Comparison of ENCODE assay signal across 25 mouse cellular contexts in genomic region chr12:86517721-86518120, GRCm38 (mm10).
DNase-seq lines count a peak whose midpoint lies in the region; ATAC-seq and TF ChIP-seq lines count a peak whose summit lies in the region.
"Had no signal": no experiment of that assay in that cellular context is flagged by ENCODE, and none has a peak within 500 bp of the region (broad histone marks: within the 10 kb centered on the region; RNA-seq: fewer than 3 reads in every experiment).

No protein-coding gene starts in this region.

- no peaks in the 10 kb centered on the region for H3K9me3 ChIP-seq in hindbrain, postnatal 0 days (ENCODE audit: low read length)
- H3K9me3 ChIP-seq in hindbrain, embryonic 14.5 days (ENCODE audit: control insufficient read depth, low read length), result no peaks in the 10 kb centered on the region
- H3K9me3 ChIP-seq in forebrain, embryonic 11.5 days (ENCODE audit: control insufficient read depth, low read length), result no peaks in the 10 kb centered on the region
- H3K9me3 ChIP-seq: G1E; midbrain, embryonic 15.5 days had no signal

- no peak overlapping the region for H3K4me3 ChIP-seq in hindbrain, postnatal 0 days (ENCODE audit: low read length)
- H3K4me3 ChIP-seq in hindbrain, embryonic 14.5 days (replicated peaks; ENCODE audit: low read length), result no peak overlapping the region
- H3K4me3 ChIP-seq in forebrain, embryonic 11.5 days (ENCODE audit: low read depth, low read length), result no peak overlapping the region
- H3K4me3 ChIP-seq: heart, embryonic 13.5 days; midbrain, embryonic 15.5 days had no signal

- no peak overlapping the region for H3K4me2 ChIP-seq in hindbrain, postnatal 0 days (ENCODE audit: low read depth, low read length)
- H3K4me2 ChIP-seq in hindbrain, embryonic 14.5 days (replicated peaks), result no peak overlapping the region
- H3K4me2 ChIP-seq in forebrain, embryonic 11.5 days (ENCODE audit: low read depth, low read length, severe bottlenecking), result no peak overlapping the region
- H3K4me2 ChIP-seq: heart, embryonic 13.5 days; midbrain, embryonic 15.5 days had no signal

- 43% methylated on average over 6 of the region's 6 CpGs for WGBS in hindbrain, postnatal 0 days
- WGBS in hindbrain, embryonic 14.5 days, result 28% methylated on average over 6 of the region's 6 CpGs
- WGBS in forebrain, embryonic 11.5 days, result 55% methylated on average over 6 of the region's 6 CpGs

- no peak overlapping the region for H3K9ac ChIP-seq in hindbrain, postnatal 0 days (replicated peaks; ENCODE audit: low read length)
- H3K9ac ChIP-seq in hindbrain, embryonic 14.5 days, result no peak overlapping the region
- no peak overlapping the region for H3K9ac ChIP-seq in forebrain, embryonic 11.5 days (ENCODE audit: low read length)
- H3K9ac ChIP-seq: heart, embryonic 13.5 days; liver, embryonic 14.5 days; midbrain, embryonic 15.5 days had no signal

- intact Hi-C loops in gastrocnemius, postnatal 36 days (cut with DNase I), result no loop called here

- peak; percentile 44 for DNase-seq in gastrocnemius, adult 18-20 months (ENCODE audit: low spot score)
- DNase-seq in gastrocnemius, postnatal 36 days, result no peak
- peak; percentile 38 for DNase-seq in hindbrain, postnatal 0 days (ENCODE audit: low spot score)
- no peak for DNase-seq in hindbrain, embryonic 14.5 days (ENCODE audit: low spot score)
- DNase-seq in NIH3T3 (ENCODE audit: low read depth), result peak; percentile 18
- DNase-seq in retina, postnatal 1 day, result peak; percentile 37
- no peak for DNase-seq in forebrain, embryonic 11.5 days (ENCODE audit: low spot score)
- no peak for DNase-seq in adrenal gland, postnatal 4 days (ENCODE audit: low spot score in 2 of 2)
- DNase-seq: adrenal gland, postnatal 25 days; B cell, adult 2 months; cerebellum, adult 2 months; kidney, adult 8-10 months; layer of hippocampus, postnatal 36 days; liver; lung, adult 2 months; lung, postnatal 10 days; thymus, postnatal 14 days had no signal

- H3K27me3 ChIP-seq in hindbrain, postnatal 0 days (ENCODE audit: insufficient read depth, low read length), result no peaks in the 10 kb centered on the region
- no peaks in the 10 kb centered on the region for H3K27me3 ChIP-seq in hindbrain, embryonic 14.5 days (ENCODE audit: control insufficient read depth, insufficient read depth, low read length)
- H3K27me3 ChIP-seq in forebrain, embryonic 11.5 days (ENCODE audit: control insufficient read depth, insufficient read depth, low read length), result no peaks in the 10 kb centered on the region

- H3K4me1 ChIP-seq in hindbrain, postnatal 0 days (ENCODE audit: insufficient read depth, low read length), result 0 out of 2 replicates have a peak, but pooled peaks cover 3% of the 10 kb centered on the region
- H3K4me1 ChIP-seq in hindbrain, embryonic 14.5 days (replicated peaks; ENCODE audit: control insufficient read depth, insufficient read depth, low read length), result no peaks in the 10 kb centered on the region
- H3K4me1 ChIP-seq in forebrain, embryonic 11.5 days (replicated peaks; ENCODE audit: control insufficient read depth, insufficient read depth, low read length), result no peaks in the 10 kb centered on the region
- H3K4me1 ChIP-seq: midbrain, embryonic 15.5 days had no signal

- no peak overlapping the region for H3K27ac ChIP-seq in hindbrain, postnatal 0 days
- H3K27ac ChIP-seq in hindbrain, embryonic 14.5 days, result no peak overlapping the region
- H3K27ac ChIP-seq in forebrain, embryonic 11.5 days (ENCODE audit: low read depth, low read length), result no peak overlapping the region
- H3K27ac ChIP-seq: heart, embryonic 13.5 days; kidney, postnatal 0 days; liver, embryonic 14.5 days; macrophage; midbrain, embryonic 15.5 days had no signal

- H3K36me3 ChIP-seq in hindbrain, postnatal 0 days (ENCODE audit: insufficient read depth, low read length), result no peaks in the 10 kb centered on the region
- no peaks in the 10 kb centered on the region for H3K36me3 ChIP-seq in hindbrain, embryonic 14.5 days (replicated peaks; ENCODE audit: control insufficient read depth, insufficient read depth)
- no peaks in the 10 kb centered on the region for H3K36me3 ChIP-seq in forebrain, embryonic 11.5 days (ENCODE audit: control insufficient read depth, insufficient read depth, low read length)
- H3K36me3 ChIP-seq: G1E; midbrain, embryonic 15.5 days had no signal

- no peak for ATAC-seq in hindbrain, postnatal 0 days
- no peak for ATAC-seq in hindbrain, embryonic 14.5 days (ENCODE audit: low FRiP score)
- ATAC-seq in forebrain, embryonic 11.5 days (replicated peaks; ENCODE audit: low FRiP score), result no peak
- ATAC-seq: forebrain, embryonic 14.5 days; intestine, embryonic 16.5 days; midbrain, embryonic 15.5 days had no signal

- no peak for TF ChIP-seq CTCF in hindbrain, postnatal 0 days (IDR thresholded peaks at IDR 0.05; ENCODE audit: low read depth)

Comparison
In these comparisons a context has a peak if more than half of its experiments do, and no peak if none do; other contexts are left out.
1. DNase-seq: peak in gastrocnemius, adult 18-20 months (single experiment), hindbrain, postnatal 0 days (single experiment), NIH3T3 (single experiment) and retina, postnatal 1 day (single experiment); none in gastrocnemius, postnatal 36 days (0 of 2), hindbrain, embryonic 14.5 days (single experiment), forebrain, embryonic 11.5 days (single experiment) and adrenal gland, postnatal 4 days (0 of 2).